Mouse (Mus musculus) limb, embryonic 14.5 days (tissue): Measurements from ENCODE around the gene Cacnb4. TPM values are rescaled to one million over a fixed set of nuclear protein-coding genes. Genes with fewer than 3 reads are reported as not detected.

Source experiments
- ATAC-seq: fragments of 200-750 bp; cut with Nextera tagmentation; 2 replicates; pipeline ENCODE4 v1.8.0; 2017; ENCODE audit warnings: low read depth, moderate number of reproducible peaks, moderate TSS enrichment; ENCODE audit not compliant: low FRiP score
- DNase-seq: peaks from one replicate; pipeline ENCODE4 v3.0.0-alpha.2; 2015; ENCODE audit warnings: low spot score
- H3K27ac ChIP-seq: fragments of 300-500 bp; sonication (generic); replicated peaks from 2 replicates; pipeline ENCODE4 v1.5.1; 2014; ENCODE audit warnings: low read depth, mild to moderate bottlenecking, low read length, moderate library complexity, mixed read lengths
- H3K27me3 ChIP-seq: fragments of 300-500 bp; sonication (generic); 2 replicates; pipeline ENCODE4 v1.6.1; 2014; ENCODE audit warnings: low read length, mixed read lengths; ENCODE audit not compliant: control insufficient read depth, insufficient read depth
- H3K36me3 ChIP-seq: fragments of 300-500 bp; sonication (generic); 2 replicates; pipeline ENCODE4 v1.6.1; 2014; ENCODE audit warnings: mild to moderate bottlenecking, low read length, moderate library complexity, mixed read lengths; ENCODE audit not compliant: control insufficient read depth, insufficient read depth
- H3K4me1 ChIP-seq: fragments of 300-500 bp; sonication (generic); 2 replicates; pipeline ENCODE4 v1.6.1; 2014; ENCODE audit warnings: antibody characterized with exemption, low read length, mixed read lengths; ENCODE audit not compliant: control insufficient read depth, insufficient read depth
- H3K4me2 ChIP-seq: fragments of 300-500 bp; sonication (generic); replicated peaks from 2 replicates; pipeline ENCODE4 v1.6.1; 2014; ENCODE audit warnings: low read depth, mild to moderate bottlenecking, low read length, moderate library complexity; ENCODE audit not compliant: severe bottlenecking
- H3K4me3 ChIP-seq: fragments of 300-500 bp; sonication (generic); replicated peaks from 2 replicates; pipeline ENCODE4 v1.5.1; 2014; ENCODE audit warnings: low read length
- H3K9ac ChIP-seq: fragments of 300-500 bp; sonication (generic); 2 replicates; pipeline ENCODE4 v1.6.1; 2014; ENCODE audit warnings: mild to moderate bottlenecking, low read depth, low read length, moderate library complexity; ENCODE audit not compliant: severe bottlenecking
- H3K9me3 ChIP-seq: fragments of 300-500 bp; sonication (generic); 2 replicates; pipeline ENCODE4 v1.6.1; 2016; ENCODE audit warnings: low read length; ENCODE audit not compliant: control insufficient read depth
- POLR2A ChIP-seq: fragments of 200-500 bp; IDR thresholded peaks from 2 replicates; pipeline ENCODE4 v1.8.0; 2012; ENCODE audit warnings: inconsistent platforms, mild to moderate bottlenecking, moderate library complexity, borderline replicate concordance; ENCODE audit not compliant: insufficient read depth, insufficient read length; ENCODE audit errors: extremely low read depth
- WGBS: fragments of 180-500 bp; shearing (Covaris S2); extraction: QIAGEN DNeasy Blood & Tissue Kit; methylation state at CpG from one replicate; pipeline ENCODE4 v1.1.7; 2014; 5-methylcytosine and 5-hydroxymethylcytosine counted together
- polyA plus RNA-seq, 2 experiments: library from polyadenylated mRNA; depleted of rRNA in 1 of 2; stranded (reverse) in 1 of 2; unstranded in 1 of 2; fragments of >200 nt; fragmentation: Nextera tagmentation in 1 of 2; extraction: Ambion mirVana in 1 of 2; gene quantifications; 2 replicates each; pipeline versions ENCODE4 v1.2.1 to v1.2.3; 2012 to 2014

Gene Cacnb4
- polyA plus RNA-seq, 2 experiments: 0.81 to 0.91 TPM

DNA sequence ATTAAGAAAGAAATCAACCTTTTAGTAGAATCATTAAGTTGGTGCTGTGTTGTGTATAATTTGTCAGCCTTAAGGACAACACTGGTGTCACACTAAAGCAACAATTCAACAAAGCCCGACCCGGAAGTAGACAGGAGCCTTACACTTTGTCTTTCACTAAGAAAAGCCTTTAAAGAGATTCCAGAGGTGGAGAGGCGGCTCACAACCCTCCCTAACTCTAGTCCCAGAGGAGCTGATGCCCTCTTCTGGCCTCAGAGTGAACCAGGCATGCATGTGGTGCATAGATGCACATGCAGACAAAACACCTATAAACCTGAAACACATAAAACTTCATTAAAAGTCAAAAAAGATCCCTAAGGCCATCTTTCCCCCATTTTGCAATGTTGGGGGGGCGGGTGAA, 15.1 kb upstream of the Cacnb4 start:
- WGBS: 67% methylated on average over 4 of the region's 4 CpGs

DNA sequence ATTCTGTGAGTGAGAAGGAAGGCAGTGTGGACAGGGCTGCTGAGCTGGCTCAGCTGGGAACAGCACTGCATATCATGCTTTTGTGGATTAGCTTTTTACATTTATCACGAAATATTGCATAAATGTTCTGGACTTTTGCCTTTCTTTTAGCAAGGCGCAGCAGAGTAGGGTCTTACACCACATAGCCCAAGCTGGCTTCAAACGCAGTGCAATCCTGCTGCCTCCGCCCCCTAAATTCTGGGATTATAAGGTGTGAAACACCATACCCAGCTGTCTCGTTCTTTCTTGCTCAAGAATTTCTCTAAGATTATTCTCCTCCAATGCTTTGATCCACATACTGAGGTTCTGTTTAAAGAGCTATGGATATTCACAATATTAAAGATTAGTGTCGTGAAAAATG, 10.0 kb upstream of the Cacnb4 start:
- no peak overlapping the region for H3K4me2 ChIP-seq
- 74% methylated on average over 6 of the region's 6 CpGs for WGBS
- H3K9ac ChIP-seq: no peak overlapping the region
- no peaks in the 10 kb centered on the region for H3K9me3 ChIP-seq
- H3K36me3 ChIP-seq: peaks cover 8% of the 10 kb centered on the region; the same call in 1 of the 2 replicates
- H3K27me3 ChIP-seq: no peaks in the 10 kb centered on the region
- no peak for ATAC-seq
- no peak overlapping the region for H3K27ac ChIP-seq
- no peak for DNase-seq
- no peaks in the 10 kb centered on the region for H3K4me1 ChIP-seq
- no peak for TF ChIP-seq POLR2A
- no peak overlapping the region for H3K4me3 ChIP-seq

More for the DNA sequence above, 15.1 kb upstream of the Cacnb4 start:
- Histone ChIP-seq H3K27ac (no peak overlapping the region), H3K4me2 (no peak overlapping the region), H3K4me3 (no peak overlapping the region), H3K9ac (no peak overlapping the region), H3K9me3 (no peaks in the 10 kb centered on the region), H3K4me1 (no peaks in the 10 kb centered on the region), H3K36me3 (peaks cover 29% of the 10 kb centered on the region), H3K27me3 (no peaks in the 10 kb centered on the region)
- no peak for TF ChIP-seq POLR2A
- ATAC-seq: no peak
- DNase-seq: no peak

- DNase-seq: no peak
- Histone ChIP-seq H3K4me1 (peaks cover 7% of the 10 kb centered on the region), H3K4me3 (no peak overlapping the region), H3K9ac (no peak overlapping the region), H3K36me3 (no peaks in the 10 kb centered on the region), H3K9me3 (no peaks in the 10 kb centered on the region), H3K27me3 (peaks cover 13% of the 10 kb centered on the region), H3K27ac (no peak overlapping the region), H3K4me2 (no peak overlapping the region)
- WGBS: 64% methylated on average over 4 of the region's 4 CpGs
- no peak for TF ChIP-seq POLR2A
- ATAC-seq: no peak
These were observed 958 bp upstream of the Cacnb4 start for GRCm38 (mm10) chr2:52677589-52677988.

GRCm38 (mm10) chr2:52676913-52677303, 277 bp upstream of the Cacnb4 start:
- H3K4me1 ChIP-seq: peaks cover 7% of the 10 kb centered on the region
- no peak for ATAC-seq
- DNase-seq: no peak
- H3K27me3 ChIP-seq: peaks cover 13% of the 10 kb centered on the region
- H3K9me3 ChIP-seq: no peaks in the 10 kb centered on the region
- H3K4me3 ChIP-seq: peak overlapping the region; percentile 66
- no peak overlapping the region for H3K27ac ChIP-seq
- peak overlapping the region; percentile 83 for H3K9ac ChIP-seq
- H3K4me2 ChIP-seq: peak overlapping the region; percentile 95
- no peaks in the 10 kb centered on the region for H3K36me3 ChIP-seq
- no peak for TF ChIP-seq POLR2A
- WGBS: 6% methylated on average over 6 of the region's 6 CpGs

GRCm38 (mm10) chr2:52675278-52675987, 1.2 kb downstream of the Cacnb4 start:
- no peaks in the 10 kb centered on the region for H3K9me3 ChIP-seq
- H3K27me3 ChIP-seq: peaks cover 13% of the 10 kb centered on the region
- ATAC-seq (peak; percentile 16; the same call in 1 of the 2 replicates), DNase-seq (no peak)
- WGBS: under 1% methylated on average over 34 of the region's 42 CpGs
- no peak for TF ChIP-seq POLR2A
- peak overlapping the region; percentile 95 for H3K4me2 ChIP-seq
- H3K4me1 ChIP-seq: peaks cover 7% of the 10 kb centered on the region
- H3K4me3 ChIP-seq: peak overlapping the region; percentile 66
- peak overlapping the region; percentile 83 for H3K9ac ChIP-seq
- no peak overlapping the region for H3K27ac ChIP-seq
- no peaks in the 10 kb centered on the region for H3K36me3 ChIP-seq
